ENCODE assay signal across 8 mouse cellular contexts in genomic region chrX:7733571-7734156, GRCm38 (mm10). TPM values are rescaled to one million over a fixed set of nuclear protein-coding genes. Genes with fewer than 3 reads are reported as not detected.
A peak's percentile ranks its signal among the peaks of the same experiment; 100 is the strongest.
DNase-seq lines count a peak whose midpoint lies in the region; ATAC-seq and TF ChIP-seq lines count a peak whose summit lies in the region.
"Had no signal": no experiment of that assay in that cellular context is flagged by ENCODE, and none has a peak within 500 bp of the region (broad histone marks: within the 10 kb centered on the region; RNA-seq: fewer than 3 reads in every experiment).

No protein-coding gene starts in this region.

- DNase-seq in embryonic facial prominence, embryonic 10.5 days (ENCODE audit: low spot score) = peak; percentile 77
- DNase-seq in heart, postnatal 0 days (ENCODE audit: low spot score) = no peak
- DNase-seq in layer of hippocampus, adult 9-11 months = peak; percentile 54
- peak; percentile 70 for DNase-seq in lung, postnatal 25 days (ENCODE audit: low spot score)
- DNase-seq in spleen, adult 2 months (ENCODE audit: low read depth in 1 of 2, low spot score in 2 of 2) = peak; percentile 37 to 77

- ATAC-seq in activated CD4-positive, CD25-positive, alpha-beta regulatory T cell, adult 4 months = peak; percentile 72
- ATAC-seq in heart, postnatal 0 days (ENCODE audit: insufficient read depth, low read depth) = peak; percentile 56

- peak overlapping the region; percentile 45 for H3K4me3 ChIP-seq in ES-Bruce4 (ENCODE audit: low read depth, low read length)
- no peak overlapping the region; the same call in 1 of the 2 replicates for H3K4me3 ChIP-seq in embryonic facial prominence, embryonic 10.5 days
- H3K4me3 ChIP-seq in heart, postnatal 0 days (ENCODE audit: low read depth, low read length) = no peak overlapping the region
- H3K4me3 ChIP-seq in spleen, adult 2 months (ENCODE audit: extremely low read depth, insufficient read depth, insufficient read length) = peak overlapping the region; percentile 23; the same call in 1 of the 2 replicates
- H3K4me3 ChIP-seq: stomach, embryonic 15.5 days had no signal

- TF ChIP-seq POLR2A in ES-Bruce4 (IDR thresholded peaks at IDR 0.05; ENCODE audit: insufficient read depth, low read length) = no peak
- TF ChIP-seq POLR2A in spleen, adult 2 months (IDR thresholded peaks at IDR 0.05; ENCODE audit: low read depth, low read length) = no peak

- peak overlapping the region; percentile 33; the same call in 1 of the 2 replicates for H3K27ac ChIP-seq in ES-Bruce4 (ENCODE audit: insufficient read depth, low read length)
- no peak overlapping the region for H3K27ac ChIP-seq in embryonic facial prominence, embryonic 10.5 days (replicated peaks)
- H3K27ac ChIP-seq in heart, postnatal 0 days (ENCODE audit: low read depth) = no peak overlapping the region
- no peak overlapping the region for H3K27ac ChIP-seq in spleen, adult 2 months (ENCODE audit: insufficient read depth, low read length)
- H3K27ac ChIP-seq: stomach, embryonic 15.5 days had no signal

- no peak for TF ChIP-seq CTCF in ES-Bruce4 (IDR thresholded peaks at IDR 0.05; ENCODE audit: low read depth, low read length)
- peak; percentile 46 for TF ChIP-seq CTCF in heart, postnatal 0 days (IDR thresholded peaks at IDR 0.05; ENCODE audit: low read depth)
- TF ChIP-seq CTCF in spleen, adult 2 months (IDR thresholded peaks at IDR 0.05; ENCODE audit: extremely low read depth, insufficient read depth, insufficient read length, insufficient replicate concordance) = peak; percentile 60

- 33% methylated on average over 26 of the region's 26 CpGs for WGBS in embryonic facial prominence, embryonic 10.5 days
- WGBS in heart, postnatal 0 days = 37% methylated on average over 22 of the region's 26 CpGs
- 41% methylated on average over 26 of the region's 26 CpGs for WGBS in spleen, adult 2 months

- no peaks in the 10 kb centered on the region for H3K27me3 ChIP-seq in ES-Bruce4 (ENCODE audit: control insufficient read depth, insufficient read depth, low read length, poor library complexity, severe bottlenecking)
- no peaks in the 10 kb centered on the region for H3K27me3 ChIP-seq in embryonic facial prominence, embryonic 10.5 days (replicated peaks; ENCODE audit: low read depth, poor library complexity, severe bottlenecking)
- H3K27me3 ChIP-seq in heart, postnatal 0 days (ENCODE audit: control insufficient read depth, insufficient read depth, low read length) = no peaks in the 10 kb centered on the region
- no peaks in the 10 kb centered on the region for H3K27me3 ChIP-seq in spleen, adult 2 months (ENCODE audit: control insufficient read depth, insufficient read depth, low read length)
- H3K27me3 ChIP-seq: stomach, embryonic 15.5 days had no signal

- TF ChIP-seq EP300 in ES-Bruce4 (IDR thresholded peaks at IDR 0.05; ENCODE audit: insufficient read depth, low read depth, low read length) = no peak
- TF ChIP-seq EP300 in heart, postnatal 0 days (IDR thresholded peaks at IDR 0.05; ENCODE audit: low read depth) = no peak

- H3K4me2 ChIP-seq in heart, postnatal 0 days (ENCODE audit: low read depth, low read length) = no peak overlapping the region
- H3K4me2 ChIP-seq: stomach, embryonic 15.5 days had no signal

- peak overlapping the region; percentile 53 for H3K9ac ChIP-seq in ES-Bruce4 (ENCODE audit: low read depth, poor library complexity, severe bottlenecking)
- H3K9ac ChIP-seq in heart, postnatal 0 days (replicated peaks; ENCODE audit: low read depth, low read length) = no peak overlapping the region
- H3K9ac ChIP-seq: stomach, embryonic 15.5 days had no signal

- no peaks in the 10 kb centered on the region for H3K9me3 ChIP-seq in ES-Bruce4 (replicated peaks; ENCODE audit: control insufficient read depth, insufficient read depth, low read length, poor library complexity, severe bottlenecking)
- peaks cover 8% of the 10 kb centered on the region; the same call in 1 of the 2 replicates for H3K9me3 ChIP-seq in embryonic facial prominence, embryonic 10.5 days
- H3K9me3 ChIP-seq in heart, postnatal 0 days (replicated peaks; ENCODE audit: control insufficient read depth, low read length) = no peaks in the 10 kb centered on the region
- H3K9me3 ChIP-seq: stomach, embryonic 15.5 days had no signal

- peaks cover 7% of the 10 kb centered on the region for H3K4me1 ChIP-seq in ES-Bruce4 (ENCODE audit: control insufficient read depth, insufficient read depth, low read length)
- H3K4me1 ChIP-seq in embryonic facial prominence, embryonic 10.5 days = peaks cover 5% of the 10 kb centered on the region; the same call in 1 of the 2 replicates
- no peaks in the 10 kb centered on the region for H3K4me1 ChIP-seq in heart, postnatal 0 days (ENCODE audit: control insufficient read depth, insufficient read depth)
- no peaks in the 10 kb centered on the region for H3K4me1 ChIP-seq in spleen, adult 2 months (ENCODE audit: control insufficient read depth, insufficient read depth, insufficient read length)
- H3K4me1 ChIP-seq: stomach, embryonic 15.5 days had no signal

- H3K36me3 ChIP-seq in ES-Bruce4 (ENCODE audit: control insufficient read depth, insufficient read depth, low read length, poor library complexity, severe bottlenecking) = no peaks in the 10 kb centered on the region
- H3K36me3 ChIP-seq in embryonic facial prominence, embryonic 10.5 days (replicated peaks) = peaks cover 45% of the 10 kb centered on the region
- H3K36me3 ChIP-seq in heart, postnatal 0 days (replicated peaks; ENCODE audit: control insufficient read depth, insufficient read depth, low read length) = no peaks in the 10 kb centered on the region
- H3K36me3 ChIP-seq in spleen, adult 2 months (ENCODE audit: control insufficient read depth, insufficient read depth, low read length) = no peaks in the 10 kb centered on the region
- H3K36me3 ChIP-seq: stomach, embryonic 15.5 days had no signal

RNA-seq across cellular contexts. Expression of gene Praf2, which starts 5.4 kb away (rescaled TPM):
- 53.8 and 67.7 TPM in 2 replicates for polyA plus RNA-seq in ES-Bruce4 (2011; ENCODE audit: insufficient read depth, insufficient read length, low read depth, missing spikeins)
- polyA plus RNA-seq in activated CD4-positive, CD25-positive, alpha-beta regulatory T cell, adult 4 months (2017; shearing (Covaris generic)) = 10 to 100 TPM; 34.0 to 36.1 TPM
- polyA plus RNA-seq in embryonic facial prominence, embryonic 10.5 days (2016; fragmentation: Nextera tagmentation; extraction: Ambion mirVana) = 73.0 and 73.6 TPM in 2 replicates
- 12.6 and 22.6 TPM in 2 replicates for total RNA-seq in heart, postnatal 0 days (2014; rRNA removed; ENCODE audit: low replicate concordance)
- polyA plus RNA-seq in heart, postnatal 0 days (2015; fragmentation: Nextera tagmentation; extraction: Ambion mirVana) = 11.0 and 13.6 TPM in 2 replicates
- 26.0 and 33.7 TPM in 2 replicates for polyA plus RNA-seq in spleen, adult 2 months (2012; rRNA removed)

RNA-seq across cellular contexts. Expression of gene Gm45208, which starts 11.6 kb away (rescaled TPM):
- polyA plus RNA-seq in ES-Bruce4 (2011; ENCODE audit: insufficient read depth, insufficient read length, low read depth, missing spikeins) = not detected in 2 replicates
- not detected for polyA plus RNA-seq in activated CD4-positive, CD25-positive, alpha-beta regulatory T cell, adult 4 months (2017; shearing (Covaris generic))
- polyA plus RNA-seq in embryonic facial prominence, embryonic 10.5 days (2016; fragmentation: Nextera tagmentation; extraction: Ambion mirVana) = 0.36 and 0.61 TPM in 2 replicates
- total RNA-seq in heart, postnatal 0 days (2014; rRNA removed; ENCODE audit: low replicate concordance) = 3.1 TPM in 1 of 2 replicates, not detected in the other
- polyA plus RNA-seq in heart, postnatal 0 days (2015; fragmentation: Nextera tagmentation; extraction: Ambion mirVana) = not detected in 2 replicates
- polyA plus RNA-seq in spleen, adult 2 months (2012; rRNA removed) = 0.13 and 0.75 TPM in 2 replicates

RNA-seq across cellular contexts. Expression of gene Ccdc120, which starts 17.0 kb away (rescaled TPM):
- polyA plus RNA-seq in ES-Bruce4 (2011; ENCODE audit: insufficient read depth, insufficient read length, low read depth, missing spikeins) = 20.4 and 28.9 TPM in 2 replicates
- polyA plus RNA-seq in activated CD4-positive, CD25-positive, alpha-beta regulatory T cell, adult 4 months (2017; shearing (Covaris generic)) = under 1 TPM in 1 of 2 experiments, not detected in 1; 0.20 TPM
- polyA plus RNA-seq in embryonic facial prominence, embryonic 10.5 days (2016; fragmentation: Nextera tagmentation; extraction: Ambion mirVana) = 20.3 and 22.1 TPM in 2 replicates
- 0.92 and 5.8 TPM in 2 replicates for total RNA-seq in heart, postnatal 0 days (2014; rRNA removed; ENCODE audit: low replicate concordance)
- polyA plus RNA-seq in heart, postnatal 0 days (2015; fragmentation: Nextera tagmentation; extraction: Ambion mirVana) = 1.8 and 2.2 TPM in 2 replicates
- 1.6 and 1.7 TPM in 2 replicates for polyA plus RNA-seq in spleen, adult 2 months (2012; rRNA removed)

RNA-seq across cellular contexts. Expression of gene Wdr45, which starts 19.5 kb away (rescaled TPM):
- 44.6 and 56.8 TPM in 2 replicates for polyA plus RNA-seq in ES-Bruce4 (2011; ENCODE audit: insufficient read depth, insufficient read length, low read depth, missing spikeins)
- polyA plus RNA-seq in activated CD4-positive, CD25-positive, alpha-beta regulatory T cell, adult 4 months (2017; shearing (Covaris generic)) = 10 to 100 TPM; 38.9 to 48.2 TPM
- polyA plus RNA-seq in embryonic facial prominence, embryonic 10.5 days (2016; fragmentation: Nextera tagmentation; extraction: Ambion mirVana) = 22.5 and 23.8 TPM in 2 replicates
- total RNA-seq in heart, postnatal 0 days (2014; rRNA removed; ENCODE audit: low replicate concordance) = 24.2 and 52.7 TPM in 2 replicates
- 27.1 and 29.2 TPM in 2 replicates for polyA plus RNA-seq in heart, postnatal 0 days (2015; fragmentation: Nextera tagmentation; extraction: Ambion mirVana)
- 38.4 and 41.7 TPM in 2 replicates for polyA plus RNA-seq in spleen, adult 2 months (2012; rRNA removed)

RNA-seq across cellular contexts. Expression of gene Tfe3, which starts 28.7 kb away (rescaled TPM):
- 65.8 and 81.6 TPM in 2 replicates for polyA plus RNA-seq in ES-Bruce4 (2011; ENCODE audit: insufficient read depth, insufficient read length, low read depth, missing spikeins)
- 10 to 100 TPM in 1 of 2 experiments, 1 to 10 TPM in 1; 9.1 to 14.7 TPM for polyA plus RNA-seq in activated CD4-positive, CD25-positive, alpha-beta regulatory T cell, adult 4 months (2017; shearing (Covaris generic))
- polyA plus RNA-seq in embryonic facial prominence, embryonic 10.5 days (2016; fragmentation: Nextera tagmentation; extraction: Ambion mirVana) = 26.8 and 28.3 TPM in 2 replicates
- 8.4 and 17.3 TPM in 2 replicates for total RNA-seq in heart, postnatal 0 days (2014; rRNA removed; ENCODE audit: low replicate concordance)
- polyA plus RNA-seq in heart, postnatal 0 days (2015; fragmentation: Nextera tagmentation; extraction: Ambion mirVana) = 11.5 and 11.6 TPM in 2 replicates
- 23.3 and 24.6 TPM in 2 replicates for polyA plus RNA-seq in spleen, adult 2 months (2012; rRNA removed)

Comparison
In these comparisons a context has a peak if more than half of its experiments do, and no peak if none do; other contexts are left out.
1. H3K4me3 ChIP-seq: peak in ES-Bruce4 (single experiment) and spleen, adult 2 months (single experiment); none in embryonic facial prominence, embryonic 10.5 days (single experiment) and heart, postnatal 0 days (single experiment).